Mouse (Mus musculus) G1E (cell line): ENCODE results near the gene Creb3l2. TPM values are rescaled to one million over a fixed set of nuclear protein-coding genes. Genes with fewer than 3 reads are reported as not detected.

Experiments
- ATAC-seq: 2 replicates; pipeline ENCODE4 v1.8.0; 2016; ENCODE audit warnings: mild to moderate bottlenecking; ENCODE audit not compliant: insufficient number of reproducible peaks, poor library complexity, low FRiP score, severe bottlenecking; ENCODE audit errors: extremely low read depth
- DNase-seq: peaks from one replicate; pipeline ENCODE4 v3.0.0; 2012; ENCODE audit warnings: low spot score
- H3K27me3 ChIP-seq: 2 replicates; pipeline ENCODE4 v1.6.1; 2012; ENCODE audit warnings: mild to moderate bottlenecking, low read length, inconsistent platforms; ENCODE audit not compliant: insufficient read depth
- H3K36me3 ChIP-seq: replicated peaks from 2 replicates; pipeline ENCODE3; 2012; ENCODE audit warnings: mild to moderate bottlenecking, inconsistent platforms
- H3K4me1 ChIP-seq: 2 replicates; pipeline ENCODE4 v1.6.1; 2012; ENCODE audit warnings: low read depth, low read length, inconsistent platforms, mixed read lengths; ENCODE audit not compliant: insufficient read depth
- H3K4me3 ChIP-seq: 2 replicates; pipeline ENCODE4 v1.5.1; 2012; ENCODE audit warnings: low read depth, mild to moderate bottlenecking, inconsistent platforms, low read length, moderate library complexity, mixed read lengths
- H3K9me3 ChIP-seq: replicated peaks from 2 replicates; pipeline ENCODE4 v1.6.1; 2012; ENCODE audit warnings: inconsistent platforms
- CTCF ChIP-seq: IDR thresholded peaks from 2 replicates; pipeline ENCODE4 v1.5.1; 2012; ENCODE audit warnings: low read depth, low read length, inconsistent platforms, mixed read lengths
- GATA1 ChIP-seq: IDR thresholded peaks from 2 replicates; pipeline ENCODE4 v1.6.1; 2012; ENCODE audit warnings: borderline replicate concordance, low read length, inconsistent platforms, mixed read lengths
- GATA2 ChIP-seq: IDR thresholded peaks from 2 replicates; pipeline ENCODE4 v1.6.1; 2012; ENCODE audit warnings: low read depth, low read length, inconsistent platforms, borderline replicate concordance
- POLR2AphosphoS5 ChIP-seq: IDR thresholded peaks from 2 replicates; pipeline ENCODE4 v1.6.1; 2012; ENCODE audit warnings: low read depth, low read length, inconsistent platforms; ENCODE audit not compliant: insufficient replicate concordance
- TAL1 ChIP-seq: conservative IDR thresholded peaks from 2 replicates; pipeline ENCODE4 v1.6.1; 2012; ENCODE audit warnings: low read depth, low read length, inconsistent platforms, mixed read lengths
- polyA plus RNA-seq: library from polyadenylated mRNA; stranded (reverse); fragments of >175 nt; gene quantifications from 2 replicates; pipeline ENCODE4 v1.2.3, GENCODE M21; 2012
- total RNA-seq, 2 experiments: library from RNA; stranded (forward) in 1 of 2; stranded (reverse) in 1 of 2; fragments of 200-1000 nt in 1 of 2; fragments of >200 nt in 1 of 2; fragmentation: Nextera tagmentation in 1 of 2; gene quantifications; 2 replicates each; pipeline ENCODE4 v1.2.3; 2014 to 2017

Gene Creb3l2
- total and polyA plus RNA-seq, 3 experiments, result 0.16 TPM; not detected in 2

DNA sequence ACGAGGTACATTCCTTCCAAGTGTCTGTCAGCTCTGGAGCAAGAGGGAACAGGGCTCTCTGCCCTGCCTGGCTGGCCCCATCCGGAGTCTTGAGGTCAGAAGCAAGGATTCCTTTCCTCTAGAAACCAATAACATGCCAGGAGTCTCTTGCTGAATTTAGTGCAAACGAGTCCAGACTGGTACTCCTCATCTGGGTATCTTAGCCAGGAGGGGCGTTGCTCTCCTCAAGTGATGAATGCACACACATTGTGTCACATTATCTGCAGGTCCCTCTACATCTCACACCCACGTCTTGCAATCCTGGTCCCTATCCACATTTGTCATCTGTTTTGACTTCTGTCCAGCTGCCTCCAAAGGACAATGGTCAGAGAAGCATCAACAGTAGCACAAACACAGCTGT lies 94.3 kb downstream of the Creb3l2 start:
- H3K36me3 ChIP-seq, result no peaks in the 10 kb centered on the region
- ATAC-seq (no peak), DNase-seq (no peak)
- H3K9me3 ChIP-seq, result no peaks in the 10 kb centered on the region
- TF ChIP-seq GATA1 (no peak), GATA2 (no peak), POLR2AphosphoS5 (no peak), CTCF (no peak), TAL1 (no peak)
- no peaks in the 10 kb centered on the region for H3K4me1 ChIP-seq
- no peaks in the 10 kb centered on the region for H3K27me3 ChIP-seq
- no peak overlapping the region for H3K4me3 ChIP-seq

DNA sequence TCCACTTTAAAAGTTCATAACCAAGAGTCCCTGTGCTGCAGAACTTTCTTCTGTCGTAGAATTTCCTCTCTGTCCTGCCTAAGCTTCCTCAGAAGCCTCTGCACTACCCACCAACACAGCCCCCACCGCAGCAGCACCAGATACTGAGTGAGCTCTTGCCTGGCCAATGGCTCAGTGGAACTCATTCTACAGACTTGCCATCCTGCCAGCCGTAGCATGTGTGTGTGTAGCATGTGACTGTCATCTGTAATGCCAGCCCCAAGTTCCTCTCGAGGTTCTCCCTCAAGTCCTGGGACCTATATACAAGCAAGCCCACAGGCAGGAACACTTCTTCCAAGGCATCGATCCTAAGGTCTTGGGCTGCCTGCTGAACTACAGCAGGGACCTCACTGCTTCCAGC lies 103.9 kb downstream of the Creb3l2 start:
- no peaks in the 10 kb centered on the region for H3K4me1 ChIP-seq
- DNase-seq (no peak), ATAC-seq (no peak)
- TF ChIP-seq CTCF (no peak), TAL1 (no peak), POLR2AphosphoS5 (no peak), GATA1 (no peak), GATA2 (no peak)
- H3K4me3 ChIP-seq, result no peak overlapping the region
- no peaks in the 10 kb centered on the region for H3K27me3 ChIP-seq
- H3K36me3 ChIP-seq, result no peaks in the 10 kb centered on the region
- peaks cover 11% of the 10 kb centered on the region for H3K9me3 ChIP-seq

DNA sequence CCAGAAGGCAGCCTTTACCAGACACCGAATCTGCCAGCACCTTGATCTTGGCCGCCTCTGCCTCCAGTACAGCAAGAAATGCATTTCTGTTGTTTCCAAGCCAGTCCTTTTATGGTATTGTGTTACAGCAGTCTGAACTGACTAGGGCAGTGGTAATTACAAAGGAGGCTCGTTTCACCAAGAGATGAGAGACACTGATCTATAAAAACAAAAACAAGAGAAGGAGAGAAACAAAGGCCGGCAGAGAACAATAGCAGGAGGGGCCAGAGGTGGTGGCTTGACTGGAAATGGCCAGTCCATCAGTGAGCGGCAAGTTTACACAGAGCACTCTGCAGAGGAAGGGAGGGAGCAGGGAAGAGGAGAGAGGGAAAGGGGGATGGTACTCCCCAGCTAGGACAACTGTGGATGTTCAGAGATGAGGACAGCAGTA lies 105.1 kb downstream of the Creb3l2 start:
- Histone ChIP-seq H3K4me3 (no peak overlapping the region), H3K4me1 (no peaks in the 10 kb centered on the region), H3K9me3 (peaks cover 16% of the 10 kb centered on the region), H3K36me3 (no peaks in the 10 kb centered on the region), H3K27me3 (no peaks in the 10 kb centered on the region)
- DNase-seq, result no peak
- TF ChIP-seq GATA1, result no peak
- no peak for TF ChIP-seq POLR2AphosphoS5
- TF ChIP-seq GATA2, result no peak
- TF ChIP-seq CTCF, result no peak
- no peak for TF ChIP-seq TAL1
- ATAC-seq, result no peak

DNA sequence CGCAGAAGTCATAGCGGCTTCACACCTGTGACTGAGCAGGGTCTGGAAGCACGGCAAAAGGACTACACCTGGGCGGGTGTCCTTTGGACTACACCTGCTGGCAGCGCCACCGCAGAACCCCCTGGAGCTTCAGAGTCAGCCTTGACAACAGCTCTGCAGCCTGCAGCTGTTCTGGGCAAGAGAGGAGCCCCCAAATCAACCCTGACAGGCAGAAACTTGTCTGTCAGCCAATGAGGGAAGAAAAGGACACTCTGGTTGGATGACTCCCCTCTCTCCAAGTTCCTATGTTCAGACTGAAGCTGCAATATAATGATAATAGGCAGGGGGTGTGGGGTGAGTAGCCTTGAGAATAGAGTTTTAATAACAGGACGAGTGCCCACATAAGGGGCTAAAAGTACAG lies 105.6 kb downstream of the Creb3l2 start:
- DNase-seq (no peak), ATAC-seq (no peak)
- peaks cover 20% of the 10 kb centered on the region for H3K9me3 ChIP-seq
- H3K36me3 ChIP-seq, result no peaks in the 10 kb centered on the region
- H3K4me3 ChIP-seq, result no peak overlapping the region
- no peaks in the 10 kb centered on the region for H3K27me3 ChIP-seq
- H3K4me1 ChIP-seq, result no peaks in the 10 kb centered on the region
- TF ChIP-seq POLR2AphosphoS5 (no peak), GATA1 (no peak), TAL1 (no peak), CTCF (no peak), GATA2 (no peak)

DNA sequence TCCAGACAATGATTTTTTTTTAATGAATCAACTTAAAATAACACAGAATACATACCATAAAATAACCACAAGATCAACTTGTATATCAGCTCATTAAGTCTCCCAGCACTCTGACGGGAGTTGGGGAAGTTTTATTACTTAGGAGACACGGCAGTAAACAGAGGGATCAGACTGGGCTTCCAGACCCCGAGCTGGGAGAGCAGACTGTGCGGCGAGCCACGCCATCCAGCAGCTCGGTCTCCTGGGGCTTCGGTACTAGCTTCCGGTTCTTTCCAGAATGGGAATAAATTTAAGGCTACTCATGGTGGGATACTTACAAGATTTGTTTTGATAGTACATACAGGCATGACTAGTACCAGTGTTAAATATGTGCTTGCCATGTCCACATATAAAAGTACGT lies 109.1 kb downstream of the Creb3l2 start:
- Histone ChIP-seq H3K36me3 (no peaks in the 10 kb centered on the region), H3K4me1 (no peaks in the 10 kb centered on the region), H3K9me3 (peaks cover 23% of the 10 kb centered on the region), H3K4me3 (no peak overlapping the region), H3K27me3 (no peaks in the 10 kb centered on the region)
- ATAC-seq (no peak), DNase-seq (no peak)
- no peak for TF ChIP-seq GATA1
- TF ChIP-seq GATA2, result no peak
- no peak for TF ChIP-seq POLR2AphosphoS5
- no peak for TF ChIP-seq CTCF
- TF ChIP-seq TAL1, result no peak

DNA sequence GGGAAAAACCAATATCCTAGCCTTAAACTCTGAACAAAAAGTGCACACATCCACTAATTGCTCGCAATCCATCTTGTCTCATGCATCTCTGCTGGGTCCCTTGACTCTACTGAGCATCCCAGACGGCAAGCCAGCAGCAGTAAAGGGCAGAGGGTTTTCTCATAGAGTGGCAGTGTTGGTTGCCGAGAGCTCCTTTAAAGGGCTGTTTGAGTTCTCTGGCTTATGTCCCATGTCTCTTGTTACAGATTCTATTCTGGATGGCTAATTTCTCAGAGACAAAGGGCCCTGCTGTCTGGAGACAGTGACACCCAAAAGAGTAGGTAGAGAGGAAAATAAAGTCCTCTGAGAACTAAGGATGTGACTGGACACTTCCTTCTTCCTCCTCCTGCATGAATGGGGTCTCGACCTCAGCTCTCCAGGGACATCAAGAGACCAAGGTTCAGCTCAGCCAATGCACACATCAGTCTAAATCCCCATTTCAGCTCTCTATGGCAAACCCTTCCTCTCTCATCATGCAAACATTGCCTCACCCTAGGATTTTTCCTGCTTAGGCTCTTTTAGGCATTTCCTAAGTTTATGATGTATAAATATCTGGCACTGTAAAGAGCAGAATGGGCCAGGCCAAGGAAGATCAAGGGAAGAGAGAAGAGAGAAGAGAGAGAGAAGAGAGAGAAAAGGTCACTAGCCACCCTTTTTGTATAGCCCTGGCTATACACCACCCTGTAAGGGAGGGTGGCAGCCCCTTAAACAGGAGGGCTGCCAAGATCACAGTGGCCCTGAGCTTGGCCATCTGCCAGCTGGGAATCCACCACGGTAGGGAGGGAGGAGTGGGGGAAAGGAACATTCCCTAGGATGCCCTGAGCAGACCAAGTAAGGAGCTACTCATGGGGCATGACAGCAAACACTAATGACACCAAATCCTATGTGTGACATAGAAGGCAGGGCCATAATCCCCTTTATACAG lies 111.8 kb downstream of the Creb3l2 start:
- TF ChIP-seq CTCF (no peak), GATA1 (no peak), TAL1 (no peak)
- no peak for DNase-seq
- Histone ChIP-seq H3K4me1 (no peaks in the 10 kb centered on the region), H3K4me3 (no peak overlapping the region), H3K36me3 (no peaks in the 10 kb centered on the region), H3K9me3 (peaks cover 16% of the 10 kb centered on the region), H3K27me3 (no peaks in the 10 kb centered on the region)
- no peak for ATAC-seq

DNA sequence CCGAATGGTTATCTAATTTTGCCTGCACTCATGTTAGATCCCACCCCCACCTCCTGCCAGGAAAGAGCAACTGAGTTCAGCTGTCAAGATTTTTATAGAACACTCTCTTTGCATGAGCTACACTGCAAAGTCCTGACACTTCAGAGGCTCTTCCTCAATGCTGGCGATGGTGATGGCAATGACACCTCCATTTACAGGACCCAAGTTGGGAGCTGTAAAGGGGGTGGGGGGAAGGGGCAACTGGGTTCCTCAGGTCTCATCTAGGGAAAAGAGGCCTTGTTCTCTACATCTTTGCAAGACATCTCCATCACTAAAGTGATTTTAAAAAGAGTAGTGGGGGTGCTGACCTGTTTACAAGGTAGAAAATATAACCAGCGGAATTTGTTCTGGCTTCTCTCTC lies 112.6 kb downstream of the Creb3l2 start:
- ATAC-seq, result no peak
- H3K4me1 ChIP-seq, result no peaks in the 10 kb centered on the region
- no peak for DNase-seq
- TF ChIP-seq TAL1 (no peak), POLR2AphosphoS5 (no peak), GATA1 (no peak), CTCF (no peak), GATA2 (no peak)
- H3K27me3 ChIP-seq, result no peaks in the 10 kb centered on the region
- no peak overlapping the region for H3K4me3 ChIP-seq
- H3K9me3 ChIP-seq, result peaks cover 15% of the 10 kb centered on the region
- no peaks in the 10 kb centered on the region for H3K36me3 ChIP-seq
